Mouse (Mus musculus) ZHBTc4 (cell line): ENCODE data around the gene Cdkn1a.
"Not testable (repeated sequence)": the region's sequence is repeated elsewhere in the genome, so short reads cannot be mapped to it uniquely, and the experiment has no call there.

Experiments
- DNase-seq: peaks from one replicate; pipeline ENCODE4 v3.0.0-alpha.2; 2011; ENCODE audit warnings: low read depth, low spot score

Gene Cdkn1a

GRCm38 (mm10) chr17:29090776-29091175 lies at the start of gene Cdkn1a:
TSS of gene Cdkn1a (plus strand) at chr17:29090976.
- DNase-seq: peak; percentile 87

GRCm38 (mm10) chr17:29041632-29042031 lies 49.1 kb upstream of the Cdkn1a start:
- DNase-seq: not testable (repeated sequence)

GRCm38 (mm10) chr17:29042569-29042968 lies 48.2 kb upstream of the Cdkn1a start:
- no peak for DNase-seq

- DNase-seq: peak; percentile 35
Observed at GRCm38 (mm10) chr17:29043583-29043982, 47.2 kb upstream of the Cdkn1a start.

- DNase-seq: peak; percentile 71
Observed at GRCm38 (mm10) chr17:29044146-29044924, 46.4 kb upstream of the Cdkn1a start.

- DNase-seq: peak; percentile 84
Observed at GRCm38 (mm10) chr17:29044925-29045319, 45.9 kb upstream of the Cdkn1a start.

GRCm38 (mm10) chr17:29045741-29046530 lies 44.8 kb upstream of the Cdkn1a start:
- peak; percentile 62 for DNase-seq

- peak; percentile 53 for DNase-seq
Observed at GRCm38 (mm10) chr17:29046863-29047262, 43.9 kb upstream of the Cdkn1a start.

- no peak for DNase-seq
Observed at GRCm38 (mm10) chr17:29047697-29048514, 42.9 kb upstream of the Cdkn1a start.

GRCm38 (mm10) chr17:29048748-29049507 lies 41.8 kb upstream of the Cdkn1a start:
- peak; percentile 87 for DNase-seq

- DNase-seq: no peak
Observed at GRCm38 (mm10) chr17:29049508-29049889, 41.3 kb upstream of the Cdkn1a start.

- DNase-seq: peak; percentile 31
Observed at GRCm38 (mm10) chr17:29049923-29050322, 40.9 kb upstream of the Cdkn1a start.

- peak; percentile 23 for DNase-seq
Observed at GRCm38 (mm10) chr17:29050791-29051190, 40.0 kb upstream of the Cdkn1a start.

GRCm38 (mm10) chr17:29053067-29053466 lies 37.7 kb upstream of the Cdkn1a start:
- no peak for DNase-seq

GRCm38 (mm10) chr17:29053841-29054240 lies 36.9 kb upstream of the Cdkn1a start:
- no peak for DNase-seq

- DNase-seq: no peak
Observed at GRCm38 (mm10) chr17:29054429-29054828, 36.3 kb upstream of the Cdkn1a start.

- no peak for DNase-seq
Observed at GRCm38 (mm10) chr17:29055586-29055985, 35.2 kb upstream of the Cdkn1a start.

GRCm38 (mm10) chr17:29056207-29056606 lies 34.6 kb upstream of the Cdkn1a start:
- DNase-seq: no peak

GRCm38 (mm10) chr17:29056699-29057151 lies 34.1 kb upstream of the Cdkn1a start:
- DNase-seq: peak; percentile 94

GRCm38 (mm10) chr17:29057361-29057890 lies 33.4 kb upstream of the Cdkn1a start:
- peak; percentile 61 for DNase-seq

- DNase-seq: no peak
Observed at GRCm38 (mm10) chr17:29057961-29058360, 32.8 kb upstream of the Cdkn1a start.
